Mouse (Mus musculus) ES-E14 (cell line): ENCODE measurements around the gene Gle1. TPM values are rescaled to one million over a fixed set of nuclear protein-coding genes. Genes with fewer than 3 reads are reported as not detected.
"Not testable (repeated sequence)": the region's sequence is repeated elsewhere in the genome, so short reads cannot be mapped to it uniquely, and the experiment has no call there.

Source experiments
- DNase-seq: peaks from one replicate; pipeline ENCODE4 v3.0.0-alpha.2; 2013; ENCODE audit warnings: low read depth, low spot score
- H3K27ac ChIP-seq: 2 replicates; pipeline ENCODE4 v1.5.1; 2012; ENCODE audit warnings: low read depth, mild to moderate bottlenecking, low read length, moderate library complexity, mixed read lengths; ENCODE audit not compliant: poor library complexity, insufficient read depth, severe bottlenecking
- H3K36me3 ChIP-seq: 2 replicates; pipeline ENCODE4 v1.6.1; 2012; ENCODE audit warnings: mild to moderate bottlenecking, low read length, moderate library complexity, mixed read lengths; ENCODE audit not compliant: control insufficient read depth, poor library complexity, insufficient read depth, severe bottlenecking
- H3K4me1 ChIP-seq, 2 experiments: fragments of 150-350 bp in 1 of 2; sonication (generic) in 1 of 2; 2 replicates each; pipeline ENCODE4 v1.6.1; 2012; ENCODE audit warnings: low read length in 2 of 2, mild to moderate bottlenecking in 1 of 2, mixed read lengths in 1 of 2; ENCODE audit not compliant: control insufficient read depth in 2 of 2, insufficient read depth in 2 of 2, poor library complexity in 1 of 2
- H3K4me3 ChIP-seq, 2 experiments: fragments of 150-350 bp in 1 of 2; sonication (generic) in 1 of 2; 2 replicates each; pipeline ENCODE4 v1.5.1; 2012; ENCODE audit warnings: low read length in 2 of 2, low read depth in 1 of 2, mild to moderate bottlenecking in 1 of 2, mixed read lengths in 1 of 2; ENCODE audit not compliant: insufficient read depth in 1 of 2, poor library complexity in 1 of 2, severe bottlenecking in 1 of 2
- H3K9ac ChIP-seq: 2 replicates; pipeline ENCODE4 v1.6.1; 2012; ENCODE audit warnings: low read depth, mild to moderate bottlenecking, low read length, mixed read lengths; ENCODE audit not compliant: poor library complexity, insufficient read depth, severe bottlenecking
- H3K9me3 ChIP-seq: fragments of 150-350 bp; sonication (generic); 2 replicates; pipeline ENCODE4 v1.6.1; 2012; ENCODE audit warnings: low read depth, mild to moderate bottlenecking, low read length; ENCODE audit not compliant: control insufficient read depth, insufficient read depth
- CHD2 ChIP-seq: IDR thresholded peaks from 2 replicates; pipeline ENCODE4 v1.6.1; 2014; ENCODE audit warnings: mild to moderate bottlenecking, low read depth, low read length, inconsistent platforms
- HCFC1 ChIP-seq: IDR thresholded peaks from 2 replicates; pipeline ENCODE4 v1.6.1; 2012; ENCODE audit warnings: low read length, inconsistent platforms, borderline replicate concordance; ENCODE audit not compliant: insufficient read depth
- MAFK ChIP-seq: IDR thresholded peaks from 2 replicates; pipeline ENCODE4 v1.6.1; 2014; ENCODE audit warnings: mild to moderate bottlenecking, low read depth, low read length, inconsistent platforms; ENCODE audit not compliant: insufficient read depth
- ZC3H11A ChIP-seq: IDR thresholded peaks from 2 replicates; pipeline ENCODE4 v1.6.1; 2012; ENCODE audit warnings: low read depth, mild to moderate bottlenecking, inconsistent platforms, low read length, borderline replicate concordance
- ZNF384 ChIP-seq: IDR thresholded peaks from 2 replicates; pipeline ENCODE4 v1.6.1; 2012; ENCODE audit warnings: low read depth, low read length, inconsistent platforms
- in situ Hi-C, 2 experiments: fragments of 600-800 bp; cut with MboI; formaldehyde crosslinking; loops; one replicate each; pipeline ENCODE4 v1.15.1; 2025; ENCODE audit warnings: low sequenced_read_pairs in 2 of 2, inconsistent platforms in 1 of 2; ENCODE audit not compliant: unreplicated experiment in 2 of 2
- total RNA-seq: library from RNA; depleted of rRNA; stranded (reverse); fragments of 300-350 nt; gene quantifications from 2 replicates; pipeline ENCODE4 v1.2.3, GENCODE M21; 2012

Gle1 gene
- total RNA-seq, 1 experiment: 64.8 TPM

GRCm38 (mm10) chr2:29891773-29892172 is 43.5 kb upstream of the Gle1 start:
- Histone ChIP-seq H3K4me1 (peaks cover 0 to 13% of the 10 kb centered on the region in 2 experiments; a peak in 1 of 4 replicates), H3K9ac (no peak overlapping the region), H3K4me3 (no peak overlapping the region), H3K27ac (no peak overlapping the region), H3K36me3 (peaks cover 40% of the 10 kb centered on the region), H3K9me3 (no peaks in the 10 kb centered on the region)
- DNase-seq: no peak
- TF ChIP-seq ZC3H11A (no peak), MAFK (no peak), CHD2 (no peak), HCFC1 (no peak), ZNF384 (no peak)
- in situ Hi-C loops: no loop called here

GRCm38 (mm10) chr2:29896071-29896470 is 39.2 kb upstream of the Gle1 start:
- Histone ChIP-seq H3K4me1 (peaks cover 0 to 5% of the 10 kb centered on the region in 2 experiments; a peak in 1 of 4 replicates), H3K4me3 (no peak overlapping the region), H3K9me3 (no peaks in the 10 kb centered on the region), H3K9ac (no peak overlapping the region), H3K36me3 (peaks cover 69% of the 10 kb centered on the region), H3K27ac (no peak overlapping the region)
- no peak for DNase-seq
- in situ Hi-C loops: no loop called here
- no peak for TF ChIP-seq HCFC1
- TF ChIP-seq MAFK: no peak
- TF ChIP-seq ZNF384: no peak
- no peak for TF ChIP-seq ZC3H11A
- no peak for TF ChIP-seq CHD2

GRCm38 (mm10) chr2:29897366-29897765 is 37.9 kb upstream of the Gle1 start:
- Histone ChIP-seq H3K4me3 (no peak overlapping the region), H3K9me3 (no peaks in the 10 kb centered on the region), H3K4me1 (no peaks in the 10 kb centered on the region), H3K9ac (no peak overlapping the region), H3K36me3 (peaks cover 71% of the 10 kb centered on the region), H3K27ac (no peak overlapping the region)
- no peak for DNase-seq
- in situ Hi-C loops: no loop called here
- TF ChIP-seq ZNF384 (no peak), ZC3H11A (no peak), CHD2 (no peak), HCFC1 (no peak), MAFK (no peak)

GRCm38 (mm10) chr2:29898081-29898480 is 37.1 kb upstream of the Gle1 start:
- Histone ChIP-seq H3K4me3 (no peak overlapping the region), H3K9me3 (no peaks in the 10 kb centered on the region), H3K4me1 (no peaks in the 10 kb centered on the region), H3K9ac (no peak overlapping the region), H3K36me3 (peaks cover 71% of the 10 kb centered on the region), H3K27ac (no peak overlapping the region)
- no peak for TF ChIP-seq HCFC1
- no peak for DNase-seq
- in situ Hi-C loops: no loop called here

- H3K36me3 ChIP-seq: peaks cover 74% of the 10 kb centered on the region
- no peak for DNase-seq
- in situ Hi-C loops: loop anchor here (25.0 kb wide), 3 partner anchors 110 to 740 kb away; no protein-coding TSS in a partner anchor
- H3K9me3 ChIP-seq: no peaks in the 10 kb centered on the region
- TF ChIP-seq MAFK (no peak), ZC3H11A (no peak), ZNF384 (no peak), CHD2 (no peak), HCFC1 (no peak)
- no peak overlapping the region for H3K4me3 ChIP-seq
- H3K27ac ChIP-seq: no peak overlapping the region
- H3K4me1 ChIP-seq: no peaks in the 10 kb centered on the region
- H3K9ac ChIP-seq: no peak overlapping the region
Observed at GRCm38 (mm10) chr2:29902194-29902593, 33.0 kb upstream of the Gle1 start.

GRCm38 (mm10) chr2:29908171-29908570 is 27.1 kb upstream of the Gle1 start:
- not testable (repeated sequence) for H3K4me1 ChIP-seq, H3K9ac ChIP-seq, H3K9me3 ChIP-seq, H3K27ac ChIP-seq, DNase-seq, H3K4me3 ChIP-seq
- H3K36me3 ChIP-seq: peaks cover 56% of the 10 kb centered on the region
- in situ Hi-C loops: loop anchor here (25.0 kb wide), 3 partner anchors 104 to 746 kb away; no protein-coding TSS in a partner anchor
